Comparison of ENCODE assay signal across 12 mouse cellular contexts in genomic region chr1:169354021-169354420, GRCm38 (mm10).
A peak's percentile ranks its signal among the peaks of the same experiment; 100 is the strongest.
DNase-seq lines count a peak whose midpoint lies in the region; ATAC-seq and TF ChIP-seq lines count a peak whose summit lies in the region.
"Had no signal": no experiment of that assay in that cellular context is flagged by ENCODE, and none has a peak within 500 bp of the region (broad histone marks: within the 10 kb centered on the region; RNA-seq: fewer than 3 reads in every experiment).

No protein-coding gene starts in this region.

- no peak for ATAC-seq in midbrain, embryonic 11.5 days (ENCODE audit: low FRiP score)
- ATAC-seq in midbrain, embryonic 15.5 days (replicated peaks) = no peak
- ATAC-seq in midbrain, postnatal 0 days (ENCODE audit: low FRiP score) = no peak
- ATAC-seq in monocyte, adult 5-6 weeks (replicated peaks; ENCODE audit: insufficient number of reproducible peaks, low FRiP score, low TSS enrichment, poor library complexity, severe bottlenecking) = no peak

- peak; percentile 79 for TF ChIP-seq CTCF in midbrain, postnatal 0 days (IDR thresholded peaks at IDR 0.05)

- no peak overlapping the region for H3K4me3 ChIP-seq in midbrain, embryonic 11.5 days (ENCODE audit: low read depth, low read length)
- H3K4me3 ChIP-seq in midbrain, embryonic 15.5 days = no peak overlapping the region
- no peak overlapping the region for H3K4me3 ChIP-seq in midbrain, postnatal 0 days (ENCODE audit: low read depth, low read length)
- H3K4me3 ChIP-seq: erythroblast, embryonic 14.5 days; hindbrain, embryonic 13.5 days had no signal

- WGBS in midbrain, embryonic 11.5 days = 84% methylated on average over 5 of the region's 5 CpGs
- WGBS in midbrain, embryonic 15.5 days = 72% methylated on average over 5 of the region's 5 CpGs
- 73% methylated on average over 5 of the region's 5 CpGs for WGBS in midbrain, postnatal 0 days

- H3K9ac ChIP-seq in midbrain, embryonic 11.5 days (ENCODE audit: low read length) = no peak overlapping the region
- no peak overlapping the region for H3K9ac ChIP-seq in midbrain, embryonic 15.5 days
- H3K9ac ChIP-seq in midbrain, postnatal 0 days (replicated peaks; ENCODE audit: low read length, poor library complexity, severe bottlenecking) = no peak overlapping the region
- H3K9ac ChIP-seq: hindbrain, embryonic 13.5 days had no signal

- H3K36me3 ChIP-seq in midbrain, embryonic 11.5 days (ENCODE audit: control insufficient read depth, insufficient read depth, low read length) = no peaks in the 10 kb centered on the region
- no peaks in the 10 kb centered on the region for H3K36me3 ChIP-seq in midbrain, embryonic 15.5 days (replicated peaks)
- H3K36me3 ChIP-seq in midbrain, postnatal 0 days (ENCODE audit: insufficient read depth, low read length) = no peaks in the 10 kb centered on the region
- H3K36me3 ChIP-seq: hindbrain, embryonic 13.5 days had no signal

- no peak overlapping the region for H3K4me2 ChIP-seq in midbrain, embryonic 11.5 days
- H3K4me2 ChIP-seq in midbrain, embryonic 15.5 days = no peak overlapping the region
- H3K4me2 ChIP-seq in midbrain, postnatal 0 days (ENCODE audit: low read depth, low read length, poor library complexity, severe bottlenecking) = no peak overlapping the region
- H3K4me2 ChIP-seq: hindbrain, embryonic 13.5 days had no signal

- H3K4me1 ChIP-seq in midbrain, embryonic 11.5 days (ENCODE audit: control insufficient read depth, insufficient read depth, low read length) = no peaks in the 10 kb centered on the region
- H3K4me1 ChIP-seq in midbrain, embryonic 15.5 days = no peaks in the 10 kb centered on the region; the same call in 1 of the 2 replicates
- H3K4me1 ChIP-seq in midbrain, postnatal 0 days (ENCODE audit: insufficient read depth, low read length) = no peaks in the 10 kb centered on the region

- no peak overlapping the region for H3K27ac ChIP-seq in midbrain, embryonic 11.5 days (ENCODE audit: low read depth, low read length)
- H3K27ac ChIP-seq in midbrain, embryonic 15.5 days = no peak overlapping the region
- no peak overlapping the region for H3K27ac ChIP-seq in midbrain, postnatal 0 days (ENCODE audit: low read depth, low read length)
- H3K27ac ChIP-seq: hindbrain, embryonic 13.5 days had no signal

- intact Hi-C loops in heart, postnatal 10 days (cut with DNase I) = loop anchor here (2.0 kb wide), 1 partner anchor 105 kb away; no protein-coding TSS in a partner anchor
- intact Hi-C loops in heart, postnatal 25 days (cut with DNase I) = loop anchor here (5.0 kb wide), 1 partner anchor 1142 kb away; no protein-coding TSS in a partner anchor
- intact Hi-C loops in gastrocnemius, postnatal 36 days (cut with DNase I) = loop anchor here (5.0 to 10.0 kb wide), 2 partner anchors 909 to 1142 kb away; no protein-coding TSS in a partner anchor

- peak; percentile 24 to 31 for DNase-seq in heart, postnatal 10 days
- no peak for DNase-seq in heart, postnatal 25 days (ENCODE audit: low spot score)
- peak; percentile 90 for DNase-seq in midbrain, embryonic 11.5 days (ENCODE audit: low spot score, missing footprints)
- DNase-seq in embryo, embryonic 10.5 days (ENCODE audit: low spot score) = peak; percentile 53
- DNase-seq in midbrain, postnatal 0 days (ENCODE audit: low spot score) = peak; percentile 65
- DNase-seq in gastrocnemius, postnatal 36 days = no peak
- DNase-seq: liver; thymus, postnatal 25 days had no signal

- H3K9me3 ChIP-seq in midbrain, embryonic 11.5 days (ENCODE audit: control insufficient read depth, low read length) = no peaks in the 10 kb centered on the region
- no peaks in the 10 kb centered on the region for H3K9me3 ChIP-seq in midbrain, embryonic 15.5 days
- no peaks in the 10 kb centered on the region for H3K9me3 ChIP-seq in midbrain, postnatal 0 days (ENCODE audit: low read length)
- H3K9me3 ChIP-seq: hindbrain, embryonic 13.5 days had no signal

- H3K27me3 ChIP-seq in midbrain, embryonic 11.5 days (ENCODE audit: control insufficient read depth, insufficient read depth, low read length) = no peaks in the 10 kb centered on the region
- no peaks in the 10 kb centered on the region for H3K27me3 ChIP-seq in midbrain, embryonic 15.5 days (replicated peaks)
- H3K27me3 ChIP-seq in midbrain, postnatal 0 days (ENCODE audit: insufficient read depth, low read length) = no peaks in the 10 kb centered on the region
- H3K27me3 ChIP-seq: hindbrain, embryonic 13.5 days had no signal

Comparison
In these comparisons a context has a peak if more than half of its experiments do, and no peak if none do; other contexts are left out.
1. DNase-seq: peak in heart, postnatal 10 days (2 of 2), midbrain, embryonic 11.5 days (single experiment), embryo, embryonic 10.5 days (single experiment) and midbrain, postnatal 0 days (single experiment); none in heart, postnatal 25 days (single experiment) and gastrocnemius, postnatal 36 days (0 of 2).